Mouse (Mus musculus) lung, postnatal 14 days (tissue): ENCODE results near the gene Irf2.

Source experiments
- DNase-seq: peaks from one replicate; pipeline ENCODE4 v3.0.0; 2021

Irf2 gene

DNA sequence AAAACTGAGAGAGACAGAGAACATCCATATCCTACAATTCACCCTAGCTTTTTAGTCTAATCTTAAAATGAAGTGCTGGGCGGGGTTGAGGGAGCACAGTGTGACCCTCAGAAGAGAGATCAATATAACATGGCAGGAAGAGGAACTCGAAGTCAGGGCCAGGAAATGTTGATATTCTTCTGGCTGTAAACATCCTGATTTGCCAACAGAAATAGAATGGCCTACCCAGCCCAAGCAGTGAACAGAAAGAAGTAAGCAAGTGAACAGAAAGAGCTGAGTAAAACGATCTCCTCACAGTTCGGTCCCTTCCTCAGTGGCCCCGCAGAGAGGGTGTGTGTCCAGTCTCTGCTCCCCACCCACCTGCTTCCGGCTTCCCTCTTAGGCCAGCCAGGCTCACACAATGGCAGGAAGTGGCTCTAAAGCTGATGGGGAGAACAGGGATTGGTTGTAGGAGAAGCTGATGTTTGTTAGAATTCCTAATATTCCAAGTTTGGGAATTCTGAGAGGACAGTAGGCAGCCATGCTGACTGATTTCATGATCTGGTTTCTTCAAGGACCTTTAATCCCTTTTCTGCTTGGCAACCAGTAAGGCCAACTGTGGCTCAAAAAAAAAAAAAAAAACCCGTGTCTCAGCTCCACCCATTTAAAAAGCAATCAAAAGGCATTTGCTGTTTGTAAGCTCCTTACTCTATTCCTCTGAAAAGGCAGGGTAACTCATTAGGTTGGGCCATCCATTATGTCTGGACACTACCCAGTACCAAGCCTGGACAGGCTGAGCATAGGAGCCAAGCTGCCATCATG, 105.6 kb downstream of the Irf2 start:
- peak; percentile 67 for DNase-seq

DNA sequence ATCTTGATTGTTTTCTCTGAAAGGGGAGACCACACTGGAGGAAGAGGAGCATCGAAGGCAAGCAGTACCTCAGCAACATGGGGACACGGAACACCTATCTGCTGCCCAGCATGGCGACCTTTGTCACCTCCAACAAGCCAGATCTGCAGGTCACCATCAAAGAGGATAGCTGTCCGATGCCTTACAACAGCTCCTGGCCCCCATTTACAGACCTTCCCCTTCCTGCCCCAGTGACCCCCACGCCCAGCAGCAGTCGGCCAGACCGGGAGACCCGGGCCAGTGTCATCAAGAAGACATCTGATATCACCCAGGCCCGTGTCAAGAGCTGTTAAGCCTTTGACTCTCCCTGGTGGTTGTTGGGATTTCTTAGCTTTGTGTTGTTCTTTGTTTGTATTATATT, 106.4 kb downstream of the Irf2 start:
- DNase-seq, result no peak

DNA sequence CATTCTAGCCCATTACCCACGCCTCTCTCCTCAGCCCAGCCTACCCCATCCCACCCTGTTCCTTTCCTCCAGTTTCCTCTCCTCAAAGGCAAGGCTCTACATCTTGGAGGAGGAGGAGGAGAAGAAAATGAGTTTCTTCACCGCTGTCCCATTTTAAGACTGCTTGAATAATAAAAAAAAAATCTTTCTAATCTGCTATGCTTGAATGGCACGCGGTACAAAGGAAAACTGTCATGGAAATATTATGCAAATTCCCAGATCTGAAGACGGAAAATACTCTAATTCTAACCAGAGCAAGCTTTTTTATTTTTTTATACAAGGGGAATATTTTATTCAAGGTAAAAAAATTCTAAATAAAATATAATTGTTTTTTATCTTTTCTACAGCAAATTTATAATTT, 107.4 kb downstream of the Irf2 start:
- no peak for DNase-seq

DNA sequence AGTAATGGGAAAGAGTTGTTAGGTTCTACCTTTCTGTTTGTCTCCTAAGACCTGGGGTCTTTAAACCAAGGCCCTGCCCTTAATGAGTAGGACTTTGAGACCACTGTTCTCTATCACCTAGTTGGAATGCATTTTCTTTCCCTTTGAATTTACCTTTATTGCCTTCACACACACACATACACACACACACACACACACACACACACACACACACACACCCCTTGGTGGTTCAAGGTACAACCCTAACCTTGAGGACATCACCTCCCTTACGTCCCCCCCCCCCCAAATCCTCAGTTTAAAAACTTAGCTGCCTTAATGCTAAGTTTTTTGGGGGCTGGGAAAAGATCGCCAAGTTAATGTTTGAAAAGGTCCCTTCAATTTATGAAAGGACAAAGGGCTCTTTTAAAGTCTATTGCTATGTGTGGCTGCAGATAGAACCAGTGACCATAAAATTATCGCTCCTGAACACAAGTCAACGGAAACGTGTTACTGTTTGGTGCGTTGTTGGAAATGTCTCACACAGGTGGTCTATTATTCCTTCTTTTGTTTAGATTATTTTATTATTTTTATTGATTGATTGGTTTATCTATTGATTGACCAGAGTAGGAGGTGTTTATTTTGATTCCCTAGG, 108.6 kb downstream of the Irf2 start:
- DNase-seq, result no peak

DNA sequence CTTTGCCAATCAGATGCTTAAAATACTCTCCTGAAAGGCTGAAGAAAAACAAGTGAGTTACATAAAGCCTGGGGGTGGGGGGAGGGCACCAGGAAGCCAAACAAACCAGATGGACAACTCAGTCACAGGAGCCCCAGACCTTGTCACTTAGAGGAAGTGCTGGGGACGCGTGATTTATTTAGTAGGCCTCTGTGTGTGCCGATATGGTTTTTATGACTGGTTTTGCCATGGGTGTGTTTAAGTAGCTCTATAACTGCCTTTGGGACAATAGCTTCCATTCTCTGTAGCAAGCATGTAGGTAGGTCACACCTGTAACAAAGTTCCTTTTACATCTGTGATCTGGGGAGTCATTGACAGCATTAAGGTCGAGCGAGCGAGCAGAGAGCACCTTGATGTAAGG, 109.4 kb downstream of the Irf2 start:
- DNase-seq, result no peak

DNA sequence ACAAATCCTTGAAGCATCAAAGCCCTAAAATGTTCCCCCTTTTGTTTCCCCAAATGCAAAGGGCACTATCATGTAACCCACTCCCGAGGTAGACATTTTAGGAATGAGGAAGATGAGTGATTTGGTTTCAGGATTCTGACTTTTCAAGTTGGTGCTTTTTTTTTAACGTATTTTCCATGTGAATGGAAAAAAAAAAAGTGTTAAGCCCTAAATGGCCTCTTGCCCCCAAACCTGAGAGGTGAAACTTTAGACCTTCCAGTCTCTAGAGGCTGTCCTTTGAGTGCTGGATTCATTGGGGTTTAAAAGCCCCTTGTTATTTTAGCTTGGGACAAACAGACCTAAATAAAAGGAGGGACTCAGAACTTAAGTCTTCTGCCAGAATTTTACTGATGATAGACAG, 109.9 kb downstream of the Irf2 start:
- no peak for DNase-seq

DNA sequence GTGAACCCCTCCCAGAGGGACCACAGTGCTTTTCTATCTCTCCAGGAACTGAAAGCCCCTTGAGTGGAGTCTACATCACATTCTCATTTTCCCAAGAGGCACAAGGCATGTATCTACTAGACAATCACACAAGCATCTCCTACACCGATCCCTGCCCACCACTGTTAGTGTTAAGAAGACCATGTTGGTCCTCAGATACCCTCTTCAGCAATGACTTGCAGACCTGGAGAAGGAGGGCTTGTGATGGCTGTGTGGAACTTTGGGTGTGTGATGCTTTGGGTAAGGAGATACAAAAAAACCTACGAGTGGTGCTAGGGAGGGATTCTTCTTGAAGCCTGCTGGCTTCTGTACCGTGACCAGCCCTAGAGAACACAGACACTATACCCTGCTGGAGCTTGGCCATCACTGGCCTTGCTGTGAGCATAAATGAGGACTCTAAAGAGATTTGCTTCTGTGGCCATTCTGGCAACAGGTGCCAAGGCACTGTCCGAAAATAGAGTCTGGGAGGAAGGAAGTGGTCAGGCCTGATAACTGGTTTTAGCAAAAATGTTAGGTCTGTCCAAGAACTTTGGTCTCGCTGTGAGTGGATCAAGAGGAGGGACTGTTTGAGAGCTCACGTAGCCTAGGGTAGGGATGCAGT, 110.8 kb downstream of the Irf2 start:
- no peak for DNase-seq

DNA sequence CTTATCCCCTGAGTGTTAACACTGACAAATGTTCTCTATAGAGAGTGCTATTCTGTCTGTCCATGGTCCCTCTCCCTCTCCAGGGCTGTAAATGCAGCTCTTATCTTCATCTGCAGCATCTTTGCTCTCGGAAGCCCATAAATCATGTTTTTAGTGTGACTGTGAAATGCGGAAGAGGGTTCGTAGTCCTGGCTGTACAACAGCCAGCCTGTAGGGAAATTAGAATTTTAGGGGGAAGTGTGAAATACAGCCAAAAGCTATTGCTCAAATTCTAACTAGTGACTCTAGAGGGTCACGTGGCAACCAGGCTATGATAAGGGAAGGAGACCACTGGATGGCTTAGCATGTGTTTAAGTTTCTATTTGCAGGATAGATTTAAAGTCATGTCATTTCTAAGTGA, 112.0 kb downstream of the Irf2 start:
- DNase-seq, result no peak

DNA sequence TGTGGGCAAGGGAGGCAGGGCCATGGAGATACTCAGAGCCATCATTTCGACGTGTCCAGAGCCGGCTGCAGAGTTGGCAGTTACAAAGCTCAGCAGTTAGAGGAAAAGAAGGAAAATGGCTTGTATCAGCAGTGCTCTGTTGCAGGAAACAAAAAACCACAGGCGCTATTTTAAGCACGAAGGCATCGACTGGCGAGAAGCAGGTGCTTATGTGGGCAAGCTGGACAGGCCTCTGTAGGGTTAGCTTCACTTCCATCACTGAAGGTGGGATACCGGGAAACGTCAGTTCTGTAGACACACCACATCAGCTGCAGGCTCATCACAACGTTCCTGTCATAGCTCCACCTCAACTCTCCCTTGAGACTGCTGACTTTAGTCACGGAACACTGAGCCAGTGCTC, 112.8 kb downstream of the Irf2 start:
- no peak for DNase-seq

DNA sequence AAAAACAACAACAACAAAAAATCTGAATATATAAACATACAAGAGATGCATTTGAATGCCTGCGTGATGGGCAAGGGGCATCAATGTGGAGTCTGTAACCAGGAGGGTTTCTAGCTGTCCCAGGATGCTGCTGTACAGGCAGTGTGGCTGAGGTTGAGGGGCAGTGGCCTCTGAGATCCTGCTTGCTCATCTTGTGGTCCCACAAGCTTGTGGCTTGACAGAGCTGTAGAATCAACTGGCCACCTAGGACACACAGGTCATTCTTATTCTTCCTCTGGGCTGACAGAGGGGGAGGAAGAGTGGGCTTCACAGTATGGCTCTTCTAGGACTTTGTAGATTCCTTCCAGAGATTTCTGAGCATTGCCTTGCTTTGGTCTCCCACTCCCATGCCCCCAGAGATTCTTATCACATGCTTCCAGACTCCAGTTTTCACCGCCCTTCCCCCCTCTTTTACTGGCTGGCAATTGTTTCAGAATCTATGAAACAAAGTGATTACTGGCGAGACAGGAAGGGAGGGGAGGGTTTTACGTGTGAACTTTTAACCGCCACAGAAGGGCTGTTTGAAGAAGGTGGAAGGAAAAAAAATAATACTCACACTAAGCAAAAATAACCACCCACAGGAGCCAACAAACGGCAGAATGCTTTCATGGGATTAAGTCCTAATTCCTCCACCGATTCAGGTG, 119.8 kb downstream of the Irf2 start:
- no peak for DNase-seq

DNA sequence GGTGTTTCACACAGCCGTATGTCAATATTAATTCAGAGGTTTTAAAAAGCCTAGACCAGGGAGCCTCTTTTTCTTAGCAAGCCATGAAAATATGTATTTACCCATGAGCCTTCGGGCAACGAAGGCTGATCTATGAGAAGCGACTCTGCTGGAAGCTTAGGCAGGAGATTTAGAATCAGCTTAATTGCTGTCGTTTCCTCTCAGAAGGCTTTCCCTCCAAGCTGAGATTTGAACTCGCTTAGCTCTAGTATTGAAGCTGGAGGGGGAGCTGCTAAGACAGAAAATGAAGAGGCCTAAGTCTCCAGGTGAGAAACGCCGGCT, 120.3 kb downstream of the Irf2 start:
- DNase-seq, result no peak

DNA sequence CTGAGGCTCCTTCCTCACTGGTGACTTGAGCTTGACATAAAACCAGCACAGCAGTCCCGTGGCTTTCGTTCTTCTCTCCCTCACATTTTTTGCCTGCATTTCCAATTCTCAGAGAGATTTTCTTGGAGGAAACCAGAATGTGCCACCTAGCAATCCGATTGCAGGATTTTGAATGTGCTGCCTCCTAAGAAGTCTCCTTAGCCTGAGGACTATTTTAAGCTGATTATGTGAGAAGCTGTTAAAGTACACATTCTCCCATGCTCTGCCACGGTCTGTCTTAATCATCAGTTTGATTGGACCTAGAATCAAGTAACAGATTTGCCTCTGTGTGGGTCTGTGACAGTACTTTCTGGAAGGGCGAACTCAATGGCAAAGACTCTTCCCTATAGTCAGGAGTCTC, 123.0 kb downstream of the Irf2 start:
- no peak for DNase-seq

DNA sequence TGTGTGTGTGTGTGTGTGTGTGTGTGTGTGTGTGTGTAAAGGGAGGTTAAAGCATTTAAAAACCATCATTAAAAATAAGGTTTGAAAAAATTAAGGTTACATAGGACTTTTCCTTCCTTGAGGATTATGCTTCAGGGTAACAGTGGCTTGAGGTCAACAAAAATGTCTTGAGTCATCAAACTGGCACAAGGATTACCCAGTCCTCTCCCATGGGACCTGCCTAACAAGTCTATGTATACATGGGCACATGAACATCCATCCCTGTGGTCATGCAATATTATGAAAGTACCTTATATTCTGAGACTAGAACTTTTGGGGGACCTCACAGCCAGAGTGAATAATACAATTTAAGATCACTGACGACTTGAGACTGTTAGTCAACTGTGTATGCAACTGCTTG, 125.9 kb downstream of the Irf2 start:
- no peak for DNase-seq

DNA sequence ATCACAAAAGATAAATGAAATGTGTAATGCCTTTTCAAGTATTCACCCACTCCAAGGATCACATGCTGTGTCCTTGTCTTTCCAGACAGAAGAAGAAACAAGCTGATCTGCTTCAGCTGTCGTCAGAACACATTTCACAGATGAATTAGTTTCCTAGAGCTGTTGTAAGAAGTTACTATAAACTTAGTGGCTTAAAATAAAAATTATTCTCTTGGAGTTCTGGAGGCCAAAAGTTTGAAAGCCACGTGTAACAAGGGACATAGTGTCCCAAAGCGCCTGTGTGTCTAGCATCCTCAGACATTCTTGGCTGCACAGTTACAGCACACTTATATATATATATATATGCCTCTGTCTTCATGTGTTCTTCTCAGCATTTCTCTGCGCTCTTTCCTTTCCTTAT, 127.9 kb downstream of the Irf2 start:
- no peak for DNase-seq

DNA sequence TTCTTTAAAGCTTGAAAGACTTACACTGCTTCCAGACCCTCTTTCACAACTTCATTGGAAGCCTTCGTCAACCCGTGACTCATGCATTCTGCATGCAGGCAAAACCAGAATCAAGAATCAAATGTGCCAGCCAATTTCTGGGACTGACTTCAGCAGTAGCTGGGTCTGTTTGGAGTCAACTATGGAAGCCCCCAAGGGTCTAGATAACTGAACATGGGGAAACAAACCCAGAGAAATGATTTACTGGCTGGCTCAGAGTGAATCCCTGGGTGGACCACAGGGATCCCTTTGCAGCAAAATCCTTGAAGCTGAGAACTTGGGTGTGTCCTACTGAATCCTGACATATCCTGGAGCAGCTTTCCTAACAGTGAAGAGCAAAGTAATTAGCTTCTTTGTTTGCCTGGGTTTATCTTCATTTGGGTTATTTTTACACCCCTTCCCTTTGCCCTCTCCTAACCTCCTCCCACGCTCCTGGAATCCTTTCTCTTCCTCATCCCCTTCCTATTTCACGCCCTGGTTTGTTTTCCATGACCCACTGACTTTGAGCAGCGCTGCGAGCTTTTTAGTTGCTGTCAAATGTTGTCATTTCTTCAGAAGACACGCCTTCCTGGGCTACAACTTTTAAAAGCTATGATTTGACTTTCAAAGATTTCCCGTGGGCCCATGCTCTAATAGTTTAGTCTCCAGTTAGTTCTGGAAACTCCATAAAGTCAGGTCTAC, 129.0 kb downstream of the Irf2 start:
- peak; percentile 70 for DNase-seq

DNA sequence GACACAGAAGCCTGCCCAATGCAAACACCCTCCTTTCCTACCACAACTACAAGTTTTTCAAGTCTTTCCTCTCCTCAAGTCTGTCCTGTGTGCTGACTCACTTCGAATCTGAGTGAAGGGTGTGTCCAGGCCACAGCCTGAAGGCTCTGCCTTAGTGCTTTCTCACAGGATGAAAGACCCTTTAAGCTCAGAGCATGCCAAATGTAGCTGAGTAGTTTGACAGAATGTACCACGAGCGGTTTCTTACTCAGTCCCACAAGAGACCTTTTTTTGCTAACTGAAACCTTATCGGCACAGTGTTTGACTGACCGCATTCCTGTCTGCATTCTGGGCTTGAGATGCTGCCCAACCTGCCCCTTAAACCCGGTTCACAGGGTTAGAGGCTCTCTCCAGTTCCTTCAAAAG, 130.0 kb downstream of the Irf2 start:
- DNase-seq, result peak; percentile 32

DNA sequence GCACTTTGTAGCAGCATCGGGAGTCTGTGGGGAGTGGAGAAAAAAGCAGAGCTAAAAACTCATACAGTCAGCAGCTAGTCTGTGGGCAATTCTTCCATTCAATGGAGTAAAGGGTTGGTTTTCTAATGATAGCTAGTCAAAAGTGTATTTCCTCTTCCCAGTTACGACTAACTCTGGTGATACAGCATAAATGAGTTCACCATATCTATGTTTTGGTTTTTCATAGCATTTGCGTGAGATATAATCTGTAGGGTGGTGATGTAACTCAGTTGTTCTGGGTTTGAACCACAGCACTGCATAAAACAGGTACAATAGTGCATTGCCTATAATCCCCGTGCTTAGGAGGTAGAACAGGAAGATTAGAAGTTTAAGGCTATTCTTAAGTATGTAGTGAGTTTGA, 131.6 kb downstream of the Irf2 start:
- no peak for DNase-seq

DNA sequence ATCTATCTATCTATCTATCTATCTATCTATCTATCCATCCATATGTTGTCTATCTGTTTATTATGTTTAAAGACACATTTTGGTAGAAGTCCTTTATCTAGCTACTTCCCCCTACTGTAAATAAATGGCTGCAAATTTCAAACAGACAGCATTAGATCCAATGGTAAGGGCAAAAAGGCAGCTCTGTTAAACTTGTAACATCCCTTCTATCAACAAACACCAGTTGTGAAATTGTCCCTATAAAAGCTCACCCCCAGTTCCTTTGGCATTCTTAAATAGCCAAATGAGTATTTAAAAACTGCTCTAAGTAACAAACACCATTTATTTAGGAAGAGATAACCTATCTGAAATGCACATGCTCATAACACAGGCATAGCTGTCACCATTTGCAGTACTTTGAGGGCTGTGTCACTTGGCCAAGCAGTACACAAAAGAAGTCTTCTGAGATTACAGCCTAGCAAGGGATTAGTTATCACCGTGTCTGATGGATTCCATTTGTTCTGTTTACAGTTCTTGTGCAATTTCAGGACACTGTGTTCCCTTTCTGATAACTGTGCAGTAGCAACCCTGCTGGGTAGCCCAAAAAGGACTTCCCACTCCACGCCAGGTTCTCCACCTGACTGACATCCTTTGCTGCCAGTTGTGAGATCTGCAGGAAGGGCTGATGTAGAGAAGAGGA, 136.2 kb downstream of the Irf2 start:
- DNase-seq, result peak; percentile 38

DNA sequence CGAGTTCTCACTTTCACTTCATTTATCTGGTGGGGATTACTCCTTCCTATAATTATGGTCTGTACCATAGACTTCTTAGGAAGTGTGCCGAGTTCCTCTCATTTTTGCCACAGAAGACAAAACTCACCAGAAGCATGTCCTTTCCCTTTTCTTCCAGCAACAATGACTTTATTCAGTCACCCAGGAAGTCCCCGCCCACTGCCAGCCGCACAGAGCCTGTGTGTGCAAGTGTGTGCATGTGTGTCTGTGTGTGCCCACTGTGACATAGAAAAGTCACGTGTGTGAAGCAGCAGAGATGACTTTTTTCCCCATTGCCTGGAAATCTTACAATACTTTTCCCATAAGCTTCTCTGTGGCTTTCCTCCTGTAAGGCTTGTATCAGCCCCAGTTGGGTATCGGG, 141.8 kb downstream of the Irf2 start:
- DNase-seq, result no peak

DNA sequence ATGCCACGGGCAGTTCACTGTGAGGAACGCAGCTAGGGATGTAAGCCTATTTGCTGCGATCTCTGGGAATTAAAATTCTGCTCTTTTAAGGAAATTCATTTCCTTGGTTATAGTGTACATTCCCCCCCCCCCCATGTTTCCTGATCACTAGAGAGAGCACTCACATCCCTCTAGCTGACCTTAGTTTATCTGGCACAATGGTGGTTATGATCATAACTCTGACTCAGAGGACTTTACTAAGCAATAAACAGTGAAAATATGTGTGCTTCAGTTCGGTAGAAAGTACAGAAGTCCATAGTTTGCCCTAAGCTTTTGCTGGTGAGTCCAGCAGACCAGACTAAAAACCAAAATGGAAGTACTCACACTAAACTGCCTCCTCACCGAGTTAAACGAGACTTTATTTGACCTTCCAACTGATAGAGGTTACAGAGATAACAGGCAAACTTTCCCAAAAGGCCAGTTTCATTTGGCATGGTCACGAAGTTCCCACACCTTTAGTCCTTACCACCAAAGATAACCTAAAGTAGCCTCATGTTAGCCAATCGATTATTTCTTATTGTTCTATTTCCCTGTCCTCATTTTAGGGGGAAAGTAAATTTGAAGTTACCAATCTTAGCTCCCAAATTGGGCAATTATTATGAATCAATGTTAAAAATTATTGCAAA, 142.4 kb downstream of the Irf2 start:
- no peak for DNase-seq

DNA sequence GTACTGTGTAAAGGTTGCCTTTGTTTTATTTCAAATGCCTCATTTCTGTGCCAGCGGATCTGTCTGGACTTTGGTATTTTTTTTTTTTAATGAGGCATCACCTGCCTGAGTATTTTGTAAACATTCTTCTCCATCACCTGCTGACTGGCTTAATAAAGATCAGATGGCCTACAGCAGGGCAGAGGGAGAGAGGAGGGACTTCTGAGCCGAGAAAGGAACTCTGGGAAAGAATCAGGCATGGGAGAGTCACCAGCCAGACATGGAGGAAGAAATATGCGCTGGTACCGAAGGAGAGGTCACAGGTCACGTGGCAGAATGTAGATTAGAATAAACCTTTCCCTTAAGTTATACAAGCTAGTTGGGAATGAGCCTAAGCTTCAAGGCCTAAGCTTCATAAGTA, 143.2 kb downstream of the Irf2 start:
- no peak for DNase-seq
